Mouse (Mus musculus): ENCODE measurements around the gene 1700008O03Rik. TPM values are rescaled to one million over a fixed set of nuclear protein-coding genes. Genes with fewer than 3 reads are reported as not detected.

Gene 1700008O03Rik
- under 1 TPM; 0.30 to 0.31 TPM for total RNA-seq (2021)
- long read RNA-seq, experiment 1, partial matches to known transcripts: 0 of 1 reads
- long read RNA-seq, experiment 1, other reads (novel, unspliced or antisense): 1 of 1 reads
- long read RNA-seq, experiment 2: 0 reads

- no peak for DNase-seq
Measured at GRCm38 (mm10) chr7:44385720-44386119, at the start of gene 1700008O03Rik. Gene 1700008O03Rik (minus strand): TSS chr7:44385820.

GRCm38 (mm10) chr7:44434089-44434488 lies 48.5 kb upstream of the 1700008O03Rik start:
- DNase-seq: no peak

GRCm38 (mm10) chr7:44433371-44433770 lies 47.8 kb upstream of the 1700008O03Rik start:
- DNase-seq: no peak

GRCm38 (mm10) chr7:44432550-44432949 lies 46.9 kb upstream of the 1700008O03Rik start:
- DNase-seq: no peak

- no peak for DNase-seq
Measured at GRCm38 (mm10) chr7:44429534-44430488, 44.2 kb upstream of the 1700008O03Rik start.

- DNase-seq: no peak
Measured at GRCm38 (mm10) chr7:44428968-44429521, 43.4 kb upstream of the 1700008O03Rik start, which contains the start of gene Lrrc4b. Gene Lrrc4b (plus strand): TSS chr7:44429018.

- no peak for DNase-seq
Measured at GRCm38 (mm10) chr7:44428171-44428950, 42.7 kb upstream of the 1700008O03Rik start.

GRCm38 (mm10) chr7:44427666-44428065 lies 42.0 kb upstream of the 1700008O03Rik start:
- DNase-seq: no peak

GRCm38 (mm10) chr7:44413307-44413706 lies 27.7 kb upstream of the 1700008O03Rik start:
- DNase-seq: no peak

GRCm38 (mm10) chr7:44411144-44411543 lies 25.5 kb upstream of the 1700008O03Rik start:
- no peak for DNase-seq

- no peak for DNase-seq
Measured at GRCm38 (mm10) chr7:44406015-44406355, 20.4 kb upstream of the 1700008O03Rik start.

GRCm38 (mm10) chr7:44405346-44406014 lies 19.9 kb upstream of the 1700008O03Rik start:
- DNase-seq: peak; percentile 85 to 92

- DNase-seq: no peak
Measured at GRCm38 (mm10) chr7:44401673-44402072, 16.1 kb upstream of the 1700008O03Rik start.

GRCm38 (mm10) chr7:44398570-44398969 lies 12.9 kb upstream of the 1700008O03Rik start:
- DNase-seq: peak; percentile 43 to 63

GRCm38 (mm10) chr7:44393284-44393683 lies 7.7 kb upstream of the 1700008O03Rik start:
- DNase-seq: no peak

GRCm38 (mm10) chr7:44392341-44392740 lies 6.7 kb upstream of the 1700008O03Rik start:
- DNase-seq: no peak

GRCm38 (mm10) chr7:44391831-44392230 lies 6.2 kb upstream of the 1700008O03Rik start:
- DNase-seq: no peak

- DNase-seq: no peak
Measured at GRCm38 (mm10) chr7:44384716-44385059, 932 bp downstream of the 1700008O03Rik start.

GRCm38 (mm10) chr7:44383980-44384715 lies 1.5 kb downstream of the 1700008O03Rik start, which contains the start of gene Syt3:
Gene Syt3 (plus strand): TSS chr7:44384102.
- DNase-seq: peak; percentile 68 to 81

GRCm38 (mm10) chr7:44382541-44382940 lies 3.1 kb downstream of the 1700008O03Rik start:
- peak in 1 of 2 experiments; percentile 19 for DNase-seq

- peak; percentile 71 to 79 for DNase-seq
Measured at GRCm38 (mm10) chr7:44378290-44378689, 7.3 kb downstream of the 1700008O03Rik start.
